Mouse (Mus musculus): ENCODE data around the gene Tor1aip2.

Tor1aip2 gene

GRCm38 (mm10) chr1:156041451-156042241 lies 6.4 kb downstream of the Tor1aip2 start:
- no peak for DNase-seq (ENCODE audit: low read depth)

- DNase-seq (ENCODE audit: low read depth), result no peak
These were observed 7.3 kb downstream of the Tor1aip2 start for GRCm38 (mm10) chr1:156042481-156042880.

DNA sequence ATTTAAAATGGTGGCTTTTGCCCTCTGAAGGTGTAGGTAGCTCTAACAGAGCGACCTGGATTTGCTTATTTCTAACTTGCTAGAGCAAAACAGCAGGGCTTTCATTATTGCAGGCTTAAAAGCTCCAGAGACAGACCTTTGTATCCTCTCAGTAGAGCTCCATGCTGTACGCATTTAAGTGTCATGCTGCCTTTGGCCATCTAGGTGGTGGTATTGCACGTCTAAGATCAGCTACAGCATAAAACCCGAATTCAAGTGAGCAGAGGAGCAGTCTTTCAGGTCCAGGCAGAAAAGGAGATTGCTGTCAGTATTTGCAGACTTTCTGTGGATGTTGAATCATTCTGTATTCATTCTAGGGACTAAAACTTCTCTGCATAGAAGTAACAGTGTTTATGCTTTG lies 7.8 kb downstream of the Tor1aip2 start:
- DNase-seq (ENCODE audit: low read depth), result peak; percentile 83

GRCm38 (mm10) chr1:156044211-156044611 lies 9.0 kb downstream of the Tor1aip2 start:
- no peak for DNase-seq (ENCODE audit: low read depth)

DNA sequence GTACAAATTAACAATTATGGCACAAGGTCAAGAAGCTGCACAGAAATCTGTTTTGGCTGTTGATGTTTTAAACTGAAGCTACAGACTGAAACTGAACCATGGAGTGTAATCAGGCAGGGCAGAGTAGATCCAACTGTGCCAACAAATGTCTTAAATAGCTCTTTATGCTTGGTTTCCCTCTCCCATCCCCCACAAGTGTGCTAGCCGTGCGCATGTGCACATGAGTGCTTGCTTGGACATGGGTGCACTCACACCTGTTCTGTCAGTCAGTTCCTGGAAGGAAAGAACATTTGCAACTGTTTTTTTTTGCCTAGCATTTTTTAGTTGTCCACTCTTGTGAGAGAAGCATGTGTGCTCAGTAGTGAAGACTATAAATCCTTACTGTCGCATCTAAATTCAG lies 11.5 kb downstream of the Tor1aip2 start:
- DNase-seq (ENCODE audit: low read depth), result no peak

- no peak for DNase-seq (ENCODE audit: low read depth)
These were observed 23.0 kb downstream of the Tor1aip2 start for GRCm38 (mm10) chr1:156058207-156058606.

DNA sequence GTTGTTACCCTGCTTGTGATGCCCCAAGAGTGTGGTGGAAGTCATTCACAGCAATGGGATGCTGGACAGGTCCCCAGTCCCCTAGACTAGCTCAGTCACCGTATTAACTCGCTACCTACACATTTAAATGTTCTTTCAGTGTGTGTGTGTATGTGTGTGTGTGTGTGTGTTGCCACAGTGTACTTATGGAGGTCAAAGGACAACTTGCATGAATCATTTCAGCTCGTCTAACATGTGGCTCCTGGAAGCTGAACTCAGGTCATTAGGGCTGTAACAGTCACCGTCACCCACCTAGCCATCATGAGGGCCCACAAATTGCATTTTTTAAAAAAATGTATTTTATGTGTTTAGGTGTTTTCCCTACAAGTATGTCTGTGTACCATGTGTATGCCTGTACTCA lies 27.0 kb downstream of the Tor1aip2 start:
- no peak for DNase-seq (ENCODE audit: low read depth)

DNA sequence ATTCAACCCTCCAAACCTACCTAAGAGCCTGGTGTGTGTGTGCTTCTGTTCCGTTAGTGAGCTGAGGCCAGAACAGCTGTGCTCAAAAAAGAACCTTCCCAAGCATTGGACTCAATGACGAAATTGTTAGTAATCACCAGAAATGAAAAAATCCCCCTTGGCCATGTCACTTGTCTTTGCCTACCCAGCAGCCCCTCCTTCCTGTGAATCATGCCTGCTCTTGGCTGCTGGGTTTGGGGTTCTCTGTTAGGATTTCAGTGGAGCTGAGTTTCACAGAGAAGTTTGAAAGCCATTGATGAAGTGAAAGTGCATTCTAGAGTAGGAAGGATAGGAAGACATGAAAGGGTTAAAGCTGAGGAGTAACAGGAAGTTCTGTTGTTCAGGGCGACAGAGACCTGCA lies 30.9 kb downstream of the Tor1aip2 start:
- peak; percentile 58 for DNase-seq (ENCODE audit: low read depth)

- peak; percentile 69 for DNase-seq (ENCODE audit: low read depth)
These were observed 34.9 kb downstream of the Tor1aip2 start for GRCm38 (mm10) chr1:156070106-156070505.

- no peak for DNase-seq (ENCODE audit: low read depth)
These were observed 38.1 kb downstream of the Tor1aip2 start for GRCm38 (mm10) chr1:156073169-156073821.

DNA sequence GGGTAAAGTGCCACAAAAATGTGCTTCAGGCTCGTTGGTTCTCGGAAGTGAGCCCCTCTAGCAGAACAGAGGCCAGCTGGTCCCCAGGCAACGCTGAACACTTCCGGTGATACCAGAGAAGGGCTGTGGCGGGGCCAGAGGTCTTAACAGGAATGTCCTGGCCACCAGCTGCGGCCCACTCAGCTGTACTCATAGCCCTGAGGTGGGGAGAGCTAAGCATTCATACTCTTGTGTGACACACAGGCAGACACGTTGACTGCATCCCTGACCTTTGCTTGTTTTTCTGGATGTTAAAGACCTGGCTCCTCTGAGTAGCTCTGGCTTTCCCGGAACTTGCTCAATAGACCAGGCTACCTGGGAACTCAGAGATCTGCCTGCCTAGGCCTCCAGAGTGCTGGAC lies 39.4 kb downstream of the Tor1aip2 start:
- no peak for DNase-seq (ENCODE audit: low read depth)

- peak; percentile 12 for DNase-seq (ENCODE audit: low read depth)
These were observed 41.3 kb downstream of the Tor1aip2 start for GRCm38 (mm10) chr1:156076474-156076873.

DNA sequence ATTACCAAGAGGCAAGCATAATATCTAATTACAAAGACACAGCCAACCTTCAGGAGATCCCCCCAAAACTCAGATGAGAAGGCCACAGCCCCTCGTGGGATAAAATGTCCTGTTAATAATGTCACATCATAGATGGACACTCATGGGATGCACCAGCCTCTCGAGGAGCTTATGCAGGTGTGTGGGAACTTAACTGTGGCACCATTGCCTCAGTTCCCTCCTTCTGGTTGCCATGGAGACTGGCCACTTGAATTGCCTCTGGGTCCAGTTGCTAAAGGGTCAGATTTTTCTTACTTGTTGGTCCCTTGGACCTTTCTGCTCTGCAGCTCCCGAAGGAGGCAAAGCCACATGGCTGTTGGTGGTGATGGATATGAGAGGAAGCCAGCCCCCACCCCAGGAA lies 42.5 kb downstream of the Tor1aip2 start:
- DNase-seq (ENCODE audit: low read depth), result no peak

DNA sequence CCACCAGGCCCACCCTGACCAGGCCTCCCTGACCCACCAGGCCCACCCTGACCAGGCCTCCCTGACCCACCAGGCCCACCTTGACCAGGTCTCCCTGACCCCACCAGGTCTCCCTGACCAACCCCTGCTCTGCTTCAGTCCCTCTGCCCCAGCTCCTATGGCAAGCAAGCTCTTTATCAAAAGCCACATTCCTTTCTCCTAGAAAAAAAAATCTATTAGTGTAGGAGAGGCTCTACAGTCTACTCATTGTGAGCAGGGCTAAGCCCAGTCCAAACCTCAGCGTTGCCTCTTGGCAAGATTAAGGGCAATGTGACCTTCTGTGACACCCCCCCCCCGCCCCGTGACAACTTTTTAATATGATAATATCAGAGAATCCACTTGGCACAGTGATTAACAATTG lies 49.4 kb downstream of the Tor1aip2 start:
- no peak for DNase-seq (ENCODE audit: low read depth)

- peak; percentile 83 for DNase-seq (ENCODE audit: low read depth)
These were observed 50.6 kb downstream of the Tor1aip2 start for GRCm38 (mm10) chr1:156085770-156086169.

DNA sequence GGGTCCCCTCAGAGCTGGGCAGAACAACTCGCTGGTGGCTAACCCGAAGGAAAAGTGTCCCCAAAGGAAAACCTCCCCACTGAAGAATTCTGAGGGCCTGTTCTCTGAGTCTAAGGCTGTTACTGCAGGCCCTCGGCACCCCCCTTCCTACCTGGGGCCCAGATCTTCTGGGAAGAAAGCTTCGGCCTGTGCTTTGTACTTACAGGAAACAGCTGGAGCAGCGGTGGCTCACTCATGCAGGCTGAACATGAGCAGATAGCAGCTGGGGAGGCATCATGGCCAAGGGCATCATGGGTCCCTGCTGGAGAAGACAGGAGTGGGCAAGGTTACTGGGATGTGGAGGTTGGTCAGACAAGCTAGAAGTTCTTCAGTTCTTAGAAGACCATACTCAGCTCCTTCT lies 52.4 kb downstream of the Tor1aip2 start:
- no peak for DNase-seq (ENCODE audit: low read depth)

GRCm38 (mm10) chr1:156089561-156089960 lies 54.4 kb downstream of the Tor1aip2 start:
- no peak for DNase-seq (ENCODE audit: low read depth)

DNA sequence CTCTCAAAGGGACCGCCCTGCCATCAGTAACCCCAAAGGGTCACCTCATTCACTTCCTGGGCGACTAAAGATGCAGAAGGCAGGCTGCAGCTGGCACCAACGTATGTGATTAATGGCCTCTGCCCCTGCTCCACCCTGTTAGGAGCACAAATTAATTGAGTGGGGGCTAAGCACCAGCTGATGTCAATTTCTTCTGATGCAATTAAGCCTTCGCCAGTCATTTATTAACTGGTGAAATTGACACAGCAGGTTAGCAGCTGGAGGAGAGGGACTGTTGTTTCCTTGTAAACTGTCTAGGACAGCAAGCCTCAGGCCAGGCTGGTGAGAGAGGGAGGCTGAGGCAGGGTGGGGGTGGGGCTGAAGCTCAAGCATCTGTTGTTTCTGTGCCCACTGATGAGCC lies 54.8 kb downstream of the Tor1aip2 start:
- DNase-seq (ENCODE audit: low read depth), result no peak

- no peak for DNase-seq (ENCODE audit: low read depth)
These were observed 56.6 kb downstream of the Tor1aip2 start for GRCm38 (mm10) chr1:156091811-156092210.

- no peak for DNase-seq (ENCODE audit: low read depth)
These were observed 68.6 kb downstream of the Tor1aip2 start for GRCm38 (mm10) chr1:156103763-156104162.

DNA sequence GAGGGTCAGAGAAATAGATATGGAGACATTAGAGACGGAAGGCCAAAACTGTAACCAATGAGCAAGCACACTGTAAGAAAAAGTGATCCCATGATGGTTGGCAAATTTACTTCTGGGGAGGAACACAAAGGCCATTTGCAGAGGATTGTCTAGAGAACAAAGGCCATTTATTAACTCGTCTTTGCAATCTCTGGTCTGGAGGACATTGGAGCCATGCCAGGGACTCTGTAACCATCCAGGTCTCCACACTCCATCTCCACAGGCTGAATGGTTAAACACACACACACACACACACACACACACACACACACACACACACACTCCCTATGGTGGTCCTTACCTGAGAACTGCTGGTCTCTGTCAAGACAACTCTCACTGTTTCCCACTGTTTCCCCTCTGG lies 70.2 kb downstream of the Tor1aip2 start:
- DNase-seq (ENCODE audit: low read depth), result no peak

- DNase-seq (ENCODE audit: low read depth), result no peak
These were observed 72.2 kb downstream of the Tor1aip2 start for GRCm38 (mm10) chr1:156107424-156107823.

DNA sequence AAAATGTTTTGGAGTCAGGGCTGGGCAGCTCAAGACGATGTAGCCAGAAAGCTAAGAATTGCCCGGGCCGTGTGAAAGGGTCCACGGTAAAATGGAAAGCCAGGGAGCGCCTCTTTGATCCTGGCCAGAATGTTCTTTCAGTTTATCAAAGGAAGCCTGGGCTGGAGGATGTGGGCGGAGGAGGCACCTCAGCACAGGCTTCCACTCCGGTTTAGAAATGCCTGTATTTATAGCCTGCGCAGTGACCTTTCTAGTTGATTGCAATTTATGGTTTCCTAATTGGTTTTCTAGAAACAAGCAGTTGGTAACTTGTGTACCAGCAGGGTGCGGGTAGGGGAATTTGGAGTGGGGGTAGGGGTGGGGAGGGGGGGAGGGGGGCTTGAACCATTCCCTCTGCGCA lies 73.2 kb downstream of the Tor1aip2 start:
- no peak for DNase-seq (ENCODE audit: low read depth)

GRCm38 (mm10) chr1:156111090-156111489 lies 75.9 kb downstream of the Tor1aip2 start:
- DNase-seq (ENCODE audit: low read depth), result peak; percentile 34
